Mouse (Mus musculus) kidney, adult 2 months (tissue): ENCODE measurements around the gene Snrnp200. TPM values are rescaled to one million over a fixed set of nuclear protein-coding genes. Genes with fewer than 3 reads are reported as not detected.
"Not testable (repeated sequence)": the region's sequence is repeated elsewhere in the genome, so short reads cannot be mapped to it uniquely, and the experiment has no call there.

Source experiments
- DNase-seq: peaks from one replicate; pipeline ENCODE4 v3.0.0; 2021
- H3K27ac ChIP-seq: fragments of 200-500 bp; 2 replicates; pipeline ENCODE4 v1.5.1; 2012; ENCODE audit warnings: low read depth, low read length, control low read depth, inconsistent platforms; ENCODE audit not compliant: insufficient read depth
- H3K27me3 ChIP-seq: fragments of 200-500 bp; replicated peaks from 2 replicates; pipeline ENCODE4 v1.6.1; 2012; ENCODE audit warnings: mild to moderate bottlenecking, moderate library complexity, low read length, inconsistent platforms; ENCODE audit not compliant: control insufficient read depth, insufficient read depth
- H3K36me3 ChIP-seq: fragments of 200-500 bp; 2 replicates; pipeline ENCODE4 v1.6.1; 2012; ENCODE audit warnings: mild to moderate bottlenecking, moderate library complexity, low read length, inconsistent platforms; ENCODE audit not compliant: control insufficient read depth, insufficient read depth
- H3K4me1 ChIP-seq: fragments of 200-500 bp; 2 replicates; pipeline ENCODE4 v1.6.1; 2011; ENCODE audit warnings: low read length; ENCODE audit not compliant: control insufficient read depth, insufficient read depth
- H3K4me3 ChIP-seq: fragments of 200-500 bp; 2 replicates; pipeline ENCODE4 v1.5.1; 2011; ENCODE audit warnings: mild to moderate bottlenecking, low read depth, low read length, control low read depth; ENCODE audit not compliant: insufficient read depth
- CTCF ChIP-seq: fragments of 200-500 bp; conservative IDR thresholded peaks from 2 replicates; pipeline ENCODE4 v1.5.1; 2011; ENCODE audit warnings: low read depth, mild to moderate bottlenecking, control low read depth, low read length, moderate library complexity, mixed read lengths; ENCODE audit not compliant: insufficient read depth, insufficient read length
- POLR2A ChIP-seq: fragments of 200-500 bp; IDR thresholded peaks from one replicate; pipeline ENCODE4 v1.6.1; 2011; ENCODE audit warnings: low read depth, low read length, control low read depth
- WGBS: fragments of 180-500 bp; shearing (Covaris S2); methylation state at CpG from one replicate; pipeline ENCODE4 v1.1.7; 2018; 5-methylcytosine and 5-hydroxymethylcytosine counted together
- polyA plus RNA-seq: library from polyadenylated mRNA; depleted of rRNA; stranded (reverse); fragments of >200 nt; gene quantifications from 2 replicates; pipeline ENCODE4 v1.2.3, GENCODE M21; 2012; rRNA removed

The Snrnp200 gene
- polyA plus RNA-seq, result 45.9 and 46.8 TPM in 2 replicates

- TF ChIP-seq POLR2A (peak; percentile 69), CTCF (no peak)
- H3K27me3 ChIP-seq, result no peaks in the 10 kb centered on the region
- 10% methylated on average over 36 of the region's 36 CpGs for WGBS
Observed at GRCm38 (mm10) chr2:127207547-127208451, at the start of gene Snrnp200, which contains the start of gene 1810024B03Rik. Snrnp200 (plus strand) TSS chr2:127208386. 1810024B03Rik (minus strand) TSS chr2:127208280.

GRCm38 (mm10) chr2:127165675-127166074 is 42.5 kb upstream of the Snrnp200 start:
- Histone ChIP-seq H3K27me3 (no peaks in the 10 kb centered on the region), H3K27ac (no peak overlapping the region), H3K4me3 (no peak overlapping the region), H3K36me3 (no peaks in the 10 kb centered on the region), H3K4me1 (no peaks in the 10 kb centered on the region)
- no peak for TF ChIP-seq CTCF
- no peak for TF ChIP-seq POLR2A
- WGBS, result 60% methylated on average over 4 of the region's 4 CpGs
- no peak for DNase-seq

More at GRCm38 (mm10) chr2:127207547-127208451, at the start of gene Snrnp200, which contains the start of gene 1810024B03Rik:
- peak; percentile 98 for DNase-seq
- Histone ChIP-seq H3K4me1 (peaks cover 6% of the 10 kb centered on the region; the same call in 1 of the 2 replicates), H3K4me3 (peak within 1 kb of the TSS; percentile 94), H3K27ac (peak within 1 kb of the TSS; percentile 82), H3K36me3 (peaks cover 2% of the 10 kb centered on the region; the same call in 1 of the 2 replicates)

GRCm38 (mm10) chr2:127166261-127166660 is 41.9 kb upstream of the Snrnp200 start:
- 9% methylated on average over 1 of the region's 1 CpGs for WGBS
- not testable (repeated sequence) for H3K36me3 ChIP-seq, H3K4me3 ChIP-seq, H3K4me1 ChIP-seq, H3K27ac ChIP-seq, H3K27me3 ChIP-seq
- DNase-seq, result peak; percentile 63

- peak; percentile 95 for DNase-seq
- peak overlapping the region; percentile 70; the same call in 1 of the 2 replicates for H3K27ac ChIP-seq
- H3K36me3 ChIP-seq, result no peaks in the 10 kb centered on the region
- H3K4me1 ChIP-seq, result no peaks in the 10 kb centered on the region
- no peaks in the 10 kb centered on the region for H3K27me3 ChIP-seq
- 3% methylated on average over 17 of the region's 17 CpGs for WGBS
- H3K4me3 ChIP-seq, result peak overlapping the region; percentile 77
- TF ChIP-seq POLR2A (no peak), CTCF (no peak)
Observed at GRCm38 (mm10) chr2:127182598-127183381, 25.4 kb upstream of the Snrnp200 start.

GRCm38 (mm10) chr2:127189574-127189973 is 18.6 kb upstream of the Snrnp200 start:
- H3K36me3 ChIP-seq, result no peaks in the 10 kb centered on the region
- no peak for TF ChIP-seq CTCF
- TF ChIP-seq POLR2A, result no peak
- DNase-seq, result no peak
- no peak overlapping the region for H3K27ac ChIP-seq
- H3K4me3 ChIP-seq, result no peak overlapping the region
- no peaks in the 10 kb centered on the region for H3K4me1 ChIP-seq
- no peaks in the 10 kb centered on the region for H3K27me3 ChIP-seq

- Histone ChIP-seq H3K27me3 (no peaks in the 10 kb centered on the region), H3K27ac (no peak overlapping the region), H3K36me3 (no peaks in the 10 kb centered on the region; the same call in none of the 2 replicates), H3K4me3 (no peak overlapping the region), H3K4me1 (peaks cover 6% of the 10 kb centered on the region; the same call in 1 of the 2 replicates)
- DNase-seq, result peak; percentile 57
- 23% methylated on average over 3 of the region's 3 CpGs for WGBS
- no peak for TF ChIP-seq POLR2A
- peak; percentile 66 for TF ChIP-seq CTCF
Observed at GRCm38 (mm10) chr2:127204932-127205331, 3.3 kb upstream of the Snrnp200 start.

GRCm38 (mm10) chr2:127205936-127206335 is 2.2 kb upstream of the Snrnp200 start:
- not testable (repeated sequence) for H3K27me3 ChIP-seq, H3K36me3 ChIP-seq, DNase-seq, H3K4me1 ChIP-seq, H3K27ac ChIP-seq, H3K4me3 ChIP-seq
- WGBS, result 89% methylated on average over 4 of the region's 4 CpGs
